Mouse (Mus musculus): ENCODE data around the gene Rgs16.

Rgs16 gene

GRCm38 (mm10) chr1:153721565-153722310 lies 18.4 kb upstream of the Rgs16 start:
- DNase-seq (ENCODE audit: low spot score) = no peak

GRCm38 (mm10) chr1:153723426-153723825 lies 16.7 kb upstream of the Rgs16 start:
- no peak for DNase-seq (ENCODE audit: low spot score)

- DNase-seq (ENCODE audit: low spot score) = no peak
Observed at GRCm38 (mm10) chr1:153726636-153727035, 13.5 kb upstream of the Rgs16 start.

- no peak for DNase-seq (ENCODE audit: low spot score)
Observed at GRCm38 (mm10) chr1:153729806-153730205, 10.3 kb upstream of the Rgs16 start.

GRCm38 (mm10) chr1:153730671-153731070 lies 9.5 kb upstream of the Rgs16 start:
- DNase-seq (ENCODE audit: low spot score) = no peak

GRCm38 (mm10) chr1:153733181-153733580 lies 7.0 kb upstream of the Rgs16 start:
- no peak for DNase-seq (ENCODE audit: low spot score)

- no peak for DNase-seq (ENCODE audit: low spot score)
Observed at GRCm38 (mm10) chr1:153734866-153735265, 5.3 kb upstream of the Rgs16 start.

- DNase-seq (ENCODE audit: low spot score) = no peak
Observed at GRCm38 (mm10) chr1:153736096-153736495, 4.1 kb upstream of the Rgs16 start.

- no peak for DNase-seq (ENCODE audit: low spot score)
Observed at GRCm38 (mm10) chr1:153737101-153738085, 2.8 kb upstream of the Rgs16 start.

GRCm38 (mm10) chr1:153739437-153740015 lies 623 bp upstream of the Rgs16 start:
- DNase-seq (ENCODE audit: low spot score) = no peak

- DNase-seq (ENCODE audit: low spot score) = no peak
Observed at GRCm38 (mm10) chr1:153740775-153741400, 739 bp downstream of the Rgs16 start.

GRCm38 (mm10) chr1:153741551-153742316 lies 1.6 kb downstream of the Rgs16 start:
- DNase-seq (ENCODE audit: low spot score) = no peak

GRCm38 (mm10) chr1:153742374-153743155 lies 2.4 kb downstream of the Rgs16 start:
- DNase-seq (ENCODE audit: low spot score) = peak; percentile 56

- no peak for DNase-seq (ENCODE audit: low spot score)
Observed at GRCm38 (mm10) chr1:153746119-153746670, 6.0 kb downstream of the Rgs16 start.

GRCm38 (mm10) chr1:153746728-153747127 lies 6.6 kb downstream of the Rgs16 start:
- peak; percentile 71 for DNase-seq (ENCODE audit: low spot score)

- DNase-seq (ENCODE audit: low spot score) = no peak
Observed at GRCm38 (mm10) chr1:153747861-153748530, 7.8 kb downstream of the Rgs16 start.

GRCm38 (mm10) chr1:153748549-153748948 lies 8.4 kb downstream of the Rgs16 start:
- peak; percentile 73 for DNase-seq (ENCODE audit: low spot score)

GRCm38 (mm10) chr1:153749211-153749801 lies 9.2 kb downstream of the Rgs16 start, which contains the start of gene Rnasel:
Rnasel (plus strand) TSS chr1:153749426.
- DNase-seq (ENCODE audit: low spot score) = peak; percentile 87

- DNase-seq (ENCODE audit: low spot score) = peak; percentile 80
Observed at GRCm38 (mm10) chr1:153750054-153750453, 9.9 kb downstream of the Rgs16 start.
